In the genomic region with DNA sequence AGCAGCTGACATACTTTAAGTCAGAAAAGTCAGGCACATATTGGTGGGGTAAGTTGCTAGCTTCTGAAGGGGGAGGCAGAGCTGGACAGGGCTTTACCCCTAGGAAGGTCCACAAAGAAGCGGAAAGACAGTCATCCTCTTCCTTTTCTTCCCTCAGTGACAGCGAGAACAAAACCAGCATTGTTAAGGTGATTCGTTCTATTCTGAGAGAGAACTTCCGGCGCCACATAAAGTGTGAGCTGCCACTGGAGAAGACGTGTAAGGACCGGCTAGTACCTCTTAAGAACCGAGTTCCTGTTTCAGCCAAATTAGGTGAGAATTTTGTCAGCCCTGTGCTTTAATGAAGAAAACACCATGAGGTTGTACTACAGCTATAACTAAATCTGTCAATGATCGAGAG, we compare ENCODE assay signal across 23 mouse cellular contexts. TPM values are rescaled to one million over a fixed set of nuclear protein-coding genes. Genes with fewer than 3 reads are reported as not detected.
A peak's percentile ranks its signal among the peaks of the same experiment; 100 is the strongest.
DNase-seq lines count a peak whose midpoint lies in the region; ATAC-seq lines count a peak whose summit lies in the region.
"Had no signal": no experiment of that assay in that cellular context is flagged by ENCODE, and none has a peak within 500 bp of the region (broad histone marks: within the 10 kb centered on the region; RNA-seq: fewer than 3 reads in every experiment).

No protein-coding gene starts in this region.

- H3K27me3 ChIP-seq in heart, embryonic 10.5 days (ENCODE audit: insufficient read depth, poor library complexity, severe bottlenecking) = no peaks in the 10 kb centered on the region
- H3K27me3 ChIP-seq in heart, embryonic 11.5 days (ENCODE audit: control insufficient read depth, insufficient read depth, low read length) = no peaks in the 10 kb centered on the region
- H3K27me3 ChIP-seq in forebrain, embryonic 14.5 days (replicated peaks; ENCODE audit: control insufficient read depth, insufficient read depth, low read length) = no peaks in the 10 kb centered on the region
- H3K27me3 ChIP-seq: embryonic facial prominence, embryonic 12.5 days; heart, embryonic 15.5 days; hindbrain, embryonic 15.5 days; Patski had no signal

- no peak overlapping the region for H3K27ac ChIP-seq in heart, embryonic 10.5 days
- no peak overlapping the region for H3K27ac ChIP-seq in heart, embryonic 11.5 days (ENCODE audit: low read depth, low read length)
- H3K27ac ChIP-seq in forebrain, embryonic 14.5 days (ENCODE audit: low read depth, low read length) = no peak overlapping the region
- H3K27ac ChIP-seq: embryonic facial prominence, embryonic 12.5 days; heart, embryonic 15.5 days; hindbrain, embryonic 10.5 days; hindbrain, embryonic 15.5 days had no signal

- H3K9ac ChIP-seq in heart, embryonic 11.5 days (ENCODE audit: low read depth, low read length) = no peak overlapping the region
- no peak overlapping the region for H3K9ac ChIP-seq in forebrain, embryonic 14.5 days (ENCODE audit: low read length)
- H3K9ac ChIP-seq: embryonic facial prominence, embryonic 12.5 days; heart, embryonic 15.5 days; hindbrain, embryonic 15.5 days had no signal

- H3K4me1 ChIP-seq in heart, embryonic 10.5 days = no peaks in the 10 kb centered on the region
- no peaks in the 10 kb centered on the region for H3K4me1 ChIP-seq in heart, embryonic 11.5 days (ENCODE audit: control insufficient read depth, insufficient read depth, low read length)
- no peaks in the 10 kb centered on the region for H3K4me1 ChIP-seq in forebrain, embryonic 14.5 days (ENCODE audit: control insufficient read depth, insufficient read depth, low read length)
- H3K4me1 ChIP-seq: embryonic facial prominence, embryonic 12.5 days; heart, embryonic 15.5 days; hindbrain, embryonic 15.5 days had no signal

- ATAC-seq in heart, embryonic 11.5 days (replicated peaks; ENCODE audit: insufficient number of reproducible peaks, low FRiP score, low TSS enrichment) = no peak
- no peak for ATAC-seq in forebrain, embryonic 14.5 days
- ATAC-seq: CD4-positive, CD25-positive, alpha-beta regulatory T cell, adult 4 months; forebrain, embryonic 16.5 days; intestine, embryonic 16.5 days; Patski had no signal

- no peak overlapping the region for H3K4me2 ChIP-seq in heart, embryonic 11.5 days
- no peak overlapping the region for H3K4me2 ChIP-seq in forebrain, embryonic 14.5 days (ENCODE audit: low read length)
- H3K4me2 ChIP-seq: embryonic facial prominence, embryonic 12.5 days; heart, embryonic 15.5 days; hindbrain, embryonic 15.5 days had no signal

- 81% methylated on average over 9 of the region's 9 CpGs for WGBS in heart, embryonic 10.5 days
- 83% methylated on average over 9 of the region's 9 CpGs for WGBS in heart, embryonic 11.5 days (ENCODE audit: insufficient replicate concordance)
- 56% methylated on average over 9 of the region's 9 CpGs for WGBS in forebrain, embryonic 14.5 days

- DNase-seq in heart, embryonic 10.5 days (ENCODE audit: low spot score) = peak; percentile 17
- peak; percentile 68 for DNase-seq in ES-CJ7 (ENCODE audit: low read depth, low spot score)
- DNase-seq in embryo, embryonic 11 days = peak; percentile 10
- no peak for DNase-seq in kidney, postnatal 10 days
- DNase-seq in forebrain, embryonic 14.5 days (ENCODE audit: low spot score) = no peak
- DNase-seq in adrenal gland, adult (ENCODE audit: inconsistent age in 2 of 2, low spot score in 1 of 2) = no peak
- DNase-seq: adrenal gland, postnatal 10 days; cerebellum, adult 11 months; cerebellum, adult 9-10 months; cerebellum, postnatal 25 days; gastrocnemius, postnatal 10 days; heart, postnatal 14 days; kidney, adult 2 months had no signal

- no peak overlapping the region for H3K4me3 ChIP-seq in heart, embryonic 10.5 days
- no peak overlapping the region for H3K4me3 ChIP-seq in heart, embryonic 11.5 days (ENCODE audit: low read depth, low read length)
- H3K4me3 ChIP-seq in forebrain, embryonic 14.5 days (ENCODE audit: low read depth, low read length) = no peak overlapping the region
- H3K4me3 ChIP-seq: embryonic facial prominence, embryonic 12.5 days; heart, embryonic 15.5 days; hindbrain, embryonic 10.5 days; hindbrain, embryonic 15.5 days had no signal

- no peaks in the 10 kb centered on the region for H3K9me3 ChIP-seq in heart, embryonic 10.5 days
- no peaks in the 10 kb centered on the region for H3K9me3 ChIP-seq in heart, embryonic 11.5 days (replicated peaks; ENCODE audit: control insufficient read depth, low read length)
- no peaks in the 10 kb centered on the region for H3K9me3 ChIP-seq in forebrain, embryonic 14.5 days (replicated peaks; ENCODE audit: control insufficient read depth, low read length)
- H3K9me3 ChIP-seq: embryonic facial prominence, embryonic 12.5 days; heart, embryonic 15.5 days; hindbrain, embryonic 10.5 days; hindbrain, embryonic 15.5 days had no signal

- H3K36me3 ChIP-seq in heart, embryonic 10.5 days = peaks cover 13% of the 10 kb centered on the region; the same call in 1 of the 2 replicates
- H3K36me3 ChIP-seq in heart, embryonic 11.5 days (ENCODE audit: control insufficient read depth, insufficient read depth, low read length) = 0 out of 2 replicates have a peak, but pooled peaks cover 6% of the 10 kb centered on the region
- H3K36me3 ChIP-seq in forebrain, embryonic 14.5 days (ENCODE audit: control insufficient read depth, insufficient read depth, low read length) = peaks cover 48% of the 10 kb centered on the region
- H3K36me3 ChIP-seq: heart, embryonic 15.5 days; hindbrain, embryonic 15.5 days had no signal

RNA-seq across cellular contexts. Expression of gene Cldn20, which starts 15.9 kb away (rescaled TPM):
- not detected in 2 replicates for polyA plus RNA-seq in heart, embryonic 10.5 days (2016; fragmentation: Nextera tagmentation; extraction: Ambion mirVana)
- polyA plus RNA-seq in heart, embryonic 11.5 days (2014; fragmentation: Nextera tagmentation; extraction: Ambion mirVana) = not detected in 2 replicates
- polyA plus RNA-seq in forebrain, embryonic 14.5 days (2014; fragmentation: Nextera tagmentation; extraction: Ambion mirVana) = 0.84 and 0.94 TPM in 2 replicates
- polyA plus RNA-seq: CD4-positive, CD25-positive, alpha-beta regulatory T cell, adult 4 months; forebrain, embryonic 11.5 days; hindbrain, embryonic 10.5 days had no signal

RNA-seq across cellular contexts. Expression of gene Tfb1m, which starts 41.2 kb away (rescaled TPM):
- 17.0 and 17.9 TPM in 2 replicates for polyA plus RNA-seq in heart, embryonic 10.5 days (2016; fragmentation: Nextera tagmentation; extraction: Ambion mirVana)
- polyA plus RNA-seq in heart, embryonic 11.5 days (2014; fragmentation: Nextera tagmentation; extraction: Ambion mirVana) = 20.8 and 21.0 TPM in 2 replicates
- polyA plus RNA-seq in forebrain, embryonic 14.5 days (2014; fragmentation: Nextera tagmentation; extraction: Ambion mirVana) = 14.7 and 16.0 TPM in 2 replicates

Comparison
In these comparisons a context has a peak if more than half of its experiments do, and no peak if none do; other contexts are left out.
1. DNase-seq: peak in heart, embryonic 10.5 days (single experiment), ES-CJ7 (single experiment) and embryo, embryonic 11 days (single experiment); none in kidney, postnatal 10 days (single experiment), forebrain, embryonic 14.5 days (single experiment) and adrenal gland, adult (0 of 2).